Mouse (Mus musculus): ENCODE measurements at regions not wholly inside any gene's neighbourhood (a gene's known extent, or its start where the extent isn't known, plus 50 kb on each side); places are given as distances from the start of the nearest gene placed in this dataset.

- DNase-seq (ENCODE audit: low read depth, low spot score) = no peak
Observed at GRCm38 (mm10) chr13:78405071-78405470, 205.5 kb upstream of the Nr2f1 start.

GRCm38 (mm10) chr13:78383761-78384160, 184.2 kb upstream of the Nr2f1 start:
- DNase-seq (ENCODE audit: low read depth, low spot score) = no peak

- DNase-seq (ENCODE audit: low read depth, low spot score) = no peak
Observed at GRCm38 (mm10) chr13:78361236-78361635, 161.7 kb upstream of the Nr2f1 start.

- DNase-seq (ENCODE audit: low read depth, low spot score) = no peak
Observed at GRCm38 (mm10) chr13:78348830-78349229, 149.3 kb upstream of the Nr2f1 start.

GRCm38 (mm10) chr13:78324443-78325206, 125.1 kb upstream of the Nr2f1 start:
- DNase-seq (ENCODE audit: low read depth, low spot score) = no peak

- no peak for DNase-seq (ENCODE audit: low read depth, low spot score)
Observed at GRCm38 (mm10) chr13:78323183-78323582, 123.6 kb upstream of the Nr2f1 start.

- DNase-seq (ENCODE audit: low read depth, low spot score) = peak; percentile 73
Observed at GRCm38 (mm10) chr13:78318434-78318833, 118.9 kb upstream of the Nr2f1 start.

- no peak for DNase-seq (ENCODE audit: low read depth, low spot score)
Observed at GRCm38 (mm10) chr13:78310837-78311236, 111.3 kb upstream of the Nr2f1 start.

Measured in ZHBTc4 (cell line).